Mouse (Mus musculus): ENCODE measurements at regions not wholly inside any gene's neighbourhood (a gene's known extent, or its start where the extent isn't known, plus 50 kb on each side); places are given as distances from the start of the nearest gene placed in this dataset.

GRCm38 (mm10) chr14:89405011-89405712 is 934.0 kb upstream of the Pcdh20 start:
- no peak for DNase-seq

DNA sequence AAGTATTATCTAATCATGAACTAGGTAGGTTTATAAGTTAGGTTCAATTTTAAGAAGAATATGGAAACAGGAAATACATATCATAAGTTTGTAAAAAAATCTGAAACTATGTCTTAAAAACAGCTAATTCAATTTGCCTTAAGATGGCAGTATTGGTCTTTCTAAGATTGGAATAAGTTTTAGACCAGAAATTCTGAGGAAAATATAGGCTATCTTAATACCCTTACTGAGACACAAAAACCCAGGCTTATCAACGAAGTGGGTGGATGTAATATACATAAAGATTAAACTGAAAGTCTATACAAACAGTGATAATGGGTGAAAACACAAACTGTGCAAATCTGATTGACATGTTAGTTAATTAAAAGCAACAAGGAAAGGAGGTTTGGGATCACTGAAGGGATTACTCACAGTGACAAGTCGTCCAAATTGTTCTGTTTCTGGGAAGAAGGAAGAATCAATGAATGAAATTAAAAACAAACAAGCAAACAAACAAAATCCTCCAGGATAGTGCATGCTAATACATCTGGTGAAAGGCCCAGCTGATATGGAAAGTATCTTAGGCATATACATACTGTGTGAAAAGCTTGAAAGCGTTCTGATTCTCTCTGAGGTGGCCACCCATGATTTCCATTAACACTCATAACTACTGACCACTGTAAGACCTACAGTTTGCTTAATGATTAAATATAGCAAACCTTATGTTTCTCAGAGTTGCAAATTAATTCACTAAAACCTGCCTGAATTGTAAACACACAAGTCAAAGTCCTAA is 931.6 kb upstream of the Pcdh20 start:
- peak; percentile 27 for DNase-seq

DNA sequence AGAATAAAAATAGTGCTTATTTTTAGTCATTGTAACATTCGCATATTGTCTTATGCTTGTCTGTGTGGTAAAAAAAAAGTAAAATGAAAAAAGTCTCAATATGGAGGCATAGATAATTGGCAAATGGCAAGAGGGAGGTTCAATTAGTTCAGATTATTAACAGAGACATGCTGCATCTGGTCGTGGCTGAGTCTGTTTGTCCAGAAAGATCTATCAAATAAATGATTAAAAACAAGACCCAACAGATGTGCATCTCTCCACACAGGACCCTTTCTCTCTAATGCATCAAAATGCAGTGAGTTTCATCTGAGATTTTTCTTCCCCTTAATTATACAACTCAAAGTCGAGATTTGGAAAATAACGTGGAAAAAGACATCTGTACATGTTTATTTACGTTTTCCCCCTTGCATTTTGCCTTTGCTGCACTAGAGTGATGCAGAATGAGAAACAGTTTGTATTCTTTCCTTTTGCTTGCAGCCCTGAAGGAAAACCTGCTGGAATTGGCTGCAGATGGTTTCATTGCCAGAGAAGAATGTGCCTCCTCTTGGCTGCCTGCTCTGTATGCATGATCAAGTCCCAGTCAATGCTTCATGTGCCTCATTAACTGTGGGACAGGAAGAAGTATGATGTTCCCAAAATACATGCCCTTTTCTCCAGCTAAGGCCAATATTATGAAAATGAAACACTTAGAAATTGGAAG is 886.0 kb upstream of the Pcdh20 start:
- peak; percentile 11 for DNase-seq

DNA sequence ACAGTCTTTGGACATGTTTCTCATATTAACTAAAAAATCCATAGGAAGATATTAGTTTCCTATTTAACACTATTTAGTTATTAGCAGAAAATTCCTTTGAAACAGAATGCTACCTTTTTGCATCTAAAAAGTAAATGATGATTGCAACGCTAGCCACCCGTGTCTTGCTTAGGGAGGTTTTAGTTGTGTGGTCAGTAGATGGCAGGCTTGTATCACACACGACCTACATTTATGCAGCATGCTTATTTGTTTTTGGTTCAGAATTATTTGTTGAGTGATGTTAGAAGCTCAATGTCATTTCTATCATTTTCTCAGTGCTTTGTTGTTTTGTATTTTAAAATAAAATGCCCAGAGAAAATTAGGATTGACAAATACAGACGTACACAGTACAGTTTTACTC is 876.8 kb upstream of the Pcdh20 start:
- DNase-seq: peak; percentile 68

- no peak for DNase-seq
Measured at GRCm38 (mm10) chr14:89325116-89325515, 853.9 kb upstream of the Pcdh20 start.

DNA sequence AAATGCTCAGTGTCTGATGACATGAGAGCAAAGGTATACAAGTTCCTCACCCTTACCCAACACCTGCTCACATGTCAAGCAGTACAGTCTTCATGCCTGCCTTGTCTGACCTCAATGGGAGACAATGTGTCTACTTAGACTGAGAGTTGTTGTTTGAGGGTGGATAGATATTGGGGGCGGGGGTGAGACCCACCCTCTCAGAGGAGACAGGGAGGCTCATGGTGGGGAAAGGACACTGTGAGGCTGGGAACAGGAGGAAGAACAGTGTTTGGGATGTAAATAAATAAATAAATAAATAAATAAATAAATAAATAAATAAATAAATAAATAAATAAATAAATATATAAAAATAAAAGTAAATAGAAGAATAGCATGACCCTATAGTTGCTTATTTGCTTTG is 837.3 kb upstream of the Pcdh20 start:
- DNase-seq: no peak
